Mouse (Mus musculus) forebrain, embryonic 11.5 days (tissue): ENCODE data around the gene Folr1. TPM values are rescaled to one million over a fixed set of nuclear protein-coding genes. Genes with fewer than 3 reads are reported as not detected.

Source experiments
- ATAC-seq: fragments of 200-750 bp; cut with Nextera tagmentation; replicated peaks from 2 replicates; pipeline ENCODE4 v1.8.0; 2017; ENCODE audit warnings: moderate TSS enrichment; ENCODE audit not compliant: low FRiP score
- DNase-seq: peaks from one replicate; pipeline ENCODE4 v3.0.0-alpha.2; 2017; ENCODE audit warnings: low spot score
- H3K27ac ChIP-seq: fragments of 300-500 bp; sonication (generic); 2 replicates; pipeline ENCODE4 v1.5.1; 2014; ENCODE audit warnings: low read depth, low read length
- H3K27me3 ChIP-seq: fragments of 300-500 bp; sonication (generic); 2 replicates; pipeline ENCODE4 v1.6.1; 2014; ENCODE audit warnings: mild to moderate bottlenecking, low read length, mixed read lengths; ENCODE audit not compliant: control insufficient read depth, insufficient read depth
- H3K36me3 ChIP-seq: fragments of 300-500 bp; sonication (generic); 2 replicates; pipeline ENCODE4 v1.6.1; 2014; ENCODE audit warnings: mild to moderate bottlenecking, low read length, moderate library complexity, mixed read lengths; ENCODE audit not compliant: control insufficient read depth, insufficient read depth
- H3K4me1 ChIP-seq: fragments of 300-500 bp; sonication (generic); replicated peaks from 2 replicates; pipeline ENCODE4 v1.6.1; 2014; ENCODE audit warnings: low read length, mixed read lengths; ENCODE audit not compliant: control insufficient read depth, insufficient read depth
- H3K4me2 ChIP-seq: fragments of 300-500 bp; sonication (generic); 2 replicates; pipeline ENCODE4 v1.6.1; 2014; ENCODE audit warnings: low read depth, mild to moderate bottlenecking, low read length, moderate library complexity, mixed read lengths; ENCODE audit not compliant: severe bottlenecking
- H3K4me3 ChIP-seq: fragments of 300-500 bp; sonication (generic); 2 replicates; pipeline ENCODE4 v1.5.1; 2014; ENCODE audit warnings: low read depth, low read length
- H3K9ac ChIP-seq: fragments of 300-500 bp; sonication (generic); 2 replicates; pipeline ENCODE4 v1.6.1; 2014; ENCODE audit warnings: low read length
- H3K9me3 ChIP-seq: fragments of 300-500 bp; sonication (generic); 2 replicates; pipeline ENCODE4 v1.6.1; 2016; ENCODE audit warnings: low read length, mixed read lengths; ENCODE audit not compliant: control insufficient read depth
- WGBS: fragments of 180-500 bp; shearing (Covaris S2); extraction: QIAGEN DNeasy Blood & Tissue Kit; methylation state at CpG from one replicate; pipeline ENCODE4 v1.1.7; 2014; 5-methylcytosine and 5-hydroxymethylcytosine counted together
- polyA plus RNA-seq: library from polyadenylated mRNA; unstranded; fragments of >200 nt; fragmentation: Nextera tagmentation; extraction: Ambion mirVana; gene quantifications from 2 replicates; pipeline ENCODE4 v1.2.1, GENCODE M21; 2014

Gene Folr1
- polyA plus RNA-seq, 1 experiment from 2014 or later = 11.4 TPM

DNA sequence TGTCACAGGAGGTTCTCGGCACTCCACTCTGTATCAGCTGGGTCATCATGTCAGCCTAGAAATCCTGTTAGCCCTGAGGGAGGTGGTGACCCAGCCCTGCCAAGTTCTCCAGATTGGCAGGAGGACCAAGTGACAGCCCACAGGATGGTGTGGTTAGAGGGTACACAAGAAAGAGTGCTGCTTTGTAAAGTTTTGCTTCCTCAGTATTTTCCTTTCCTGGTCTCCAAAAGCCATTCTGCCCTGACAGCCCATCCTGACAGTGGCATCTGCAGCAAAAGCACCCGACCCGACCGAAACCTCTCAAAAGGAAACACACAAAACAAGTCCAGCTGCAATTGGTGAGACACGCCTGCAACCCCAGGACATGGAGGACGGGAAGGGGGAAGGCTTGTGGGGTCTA is 26.4 kb downstream of the Folr1 start:
- 74% methylated on average over 6 of the region's 6 CpGs for WGBS
- ATAC-seq (no peak), DNase-seq (no peak)
- H3K4me3 ChIP-seq = no peak overlapping the region
- H3K4me2 ChIP-seq = no peak overlapping the region
- no peaks in the 10 kb centered on the region for H3K36me3 ChIP-seq
- no peaks in the 10 kb centered on the region for H3K27me3 ChIP-seq
- no peak overlapping the region for H3K27ac ChIP-seq
- no peaks in the 10 kb centered on the region for H3K4me1 ChIP-seq
- no peak overlapping the region for H3K9ac ChIP-seq
- no peaks in the 10 kb centered on the region for H3K9me3 ChIP-seq

DNA sequence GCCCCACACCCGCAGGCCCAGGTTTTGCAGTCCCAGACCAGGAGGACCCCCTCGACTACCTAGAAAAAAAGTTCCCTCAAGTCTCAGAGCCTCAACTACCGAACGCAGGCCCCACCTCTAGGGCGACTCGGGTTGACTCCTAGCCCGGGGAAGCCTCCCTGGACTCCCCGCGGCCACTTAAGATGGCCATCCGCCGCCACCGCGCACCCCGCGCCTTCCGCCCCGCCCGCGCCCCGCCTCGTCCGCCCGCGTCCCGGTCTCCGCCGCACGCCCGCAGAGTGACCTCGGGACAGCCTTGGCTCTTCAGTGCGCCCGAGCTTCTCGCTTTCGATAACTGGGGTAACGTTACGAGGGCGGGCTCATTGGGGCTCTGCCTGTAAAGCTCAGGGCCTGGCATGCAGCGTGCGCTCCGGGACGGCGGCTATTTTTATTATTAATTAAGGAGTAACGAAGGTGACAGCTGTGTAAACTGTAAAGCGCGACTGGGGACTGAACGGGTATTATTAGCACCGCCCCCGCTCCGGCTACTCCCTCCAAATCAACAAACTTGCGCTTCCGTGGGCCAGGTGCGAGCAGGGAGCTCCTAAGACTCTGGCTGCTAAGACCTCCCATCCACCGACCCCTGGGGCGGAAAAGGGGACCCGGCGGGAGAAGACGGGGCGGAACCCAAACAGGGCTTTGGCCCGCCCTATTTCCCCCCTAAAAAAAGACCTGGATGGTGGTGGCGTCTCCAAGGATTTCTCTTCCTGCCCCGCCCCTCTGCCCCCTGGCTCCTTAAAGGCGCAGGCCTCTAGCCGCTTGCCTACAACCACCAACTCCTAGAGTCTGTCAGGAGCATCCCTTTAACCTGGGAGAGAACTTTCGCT is 32.7 kb downstream of the Folr1 start, which contains the start of gene Inppl1:
Inppl1 (minus strand) TSS at position 624 of the 866 bp plus-strand sequence.
- peak within 1 kb of the TSS; percentile 96 for H3K4me2 ChIP-seq
- H3K4me1 ChIP-seq = peaks cover 20% of the 10 kb centered on the region
- H3K27me3 ChIP-seq = no peaks in the 10 kb centered on the region
- H3K9ac ChIP-seq = peak within 1 kb of the TSS; percentile 97
- peak within 1 kb of the TSS; percentile 79 for H3K27ac ChIP-seq
- H3K36me3 ChIP-seq = peaks cover 3% of the 10 kb centered on the region; the same call in 1 of the 2 replicates
- ATAC-seq (peak; percentile 84), DNase-seq (peak; percentile 91)
- peak within 1 kb of the TSS; percentile 87 for H3K4me3 ChIP-seq
- H3K9me3 ChIP-seq = no peaks in the 10 kb centered on the region
- WGBS = under 1% methylated on average over 64 of the region's 64 CpGs

DNA sequence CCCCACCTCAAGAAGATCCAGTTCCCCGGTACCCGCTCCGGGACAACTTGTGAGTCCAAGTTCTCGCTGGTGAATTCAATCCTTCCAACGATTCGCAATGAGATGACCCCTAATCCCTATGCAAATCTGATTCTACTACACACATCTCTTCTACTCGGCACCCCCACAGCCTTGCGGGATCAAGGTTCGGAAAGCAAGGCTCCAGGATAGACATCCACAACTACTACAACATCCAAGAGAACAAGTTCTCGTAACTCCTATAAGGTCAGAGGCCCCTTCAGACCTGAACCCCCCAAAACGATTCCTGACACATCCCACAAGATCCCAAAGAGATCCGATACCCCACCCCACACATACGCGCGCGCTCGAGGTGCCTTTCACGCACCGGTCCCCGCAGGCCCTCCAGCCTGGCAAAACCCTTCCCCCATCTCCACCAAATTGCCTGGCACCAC is 33.4 kb downstream of the Folr1 start:
- DNase-seq = no peak

DNA sequence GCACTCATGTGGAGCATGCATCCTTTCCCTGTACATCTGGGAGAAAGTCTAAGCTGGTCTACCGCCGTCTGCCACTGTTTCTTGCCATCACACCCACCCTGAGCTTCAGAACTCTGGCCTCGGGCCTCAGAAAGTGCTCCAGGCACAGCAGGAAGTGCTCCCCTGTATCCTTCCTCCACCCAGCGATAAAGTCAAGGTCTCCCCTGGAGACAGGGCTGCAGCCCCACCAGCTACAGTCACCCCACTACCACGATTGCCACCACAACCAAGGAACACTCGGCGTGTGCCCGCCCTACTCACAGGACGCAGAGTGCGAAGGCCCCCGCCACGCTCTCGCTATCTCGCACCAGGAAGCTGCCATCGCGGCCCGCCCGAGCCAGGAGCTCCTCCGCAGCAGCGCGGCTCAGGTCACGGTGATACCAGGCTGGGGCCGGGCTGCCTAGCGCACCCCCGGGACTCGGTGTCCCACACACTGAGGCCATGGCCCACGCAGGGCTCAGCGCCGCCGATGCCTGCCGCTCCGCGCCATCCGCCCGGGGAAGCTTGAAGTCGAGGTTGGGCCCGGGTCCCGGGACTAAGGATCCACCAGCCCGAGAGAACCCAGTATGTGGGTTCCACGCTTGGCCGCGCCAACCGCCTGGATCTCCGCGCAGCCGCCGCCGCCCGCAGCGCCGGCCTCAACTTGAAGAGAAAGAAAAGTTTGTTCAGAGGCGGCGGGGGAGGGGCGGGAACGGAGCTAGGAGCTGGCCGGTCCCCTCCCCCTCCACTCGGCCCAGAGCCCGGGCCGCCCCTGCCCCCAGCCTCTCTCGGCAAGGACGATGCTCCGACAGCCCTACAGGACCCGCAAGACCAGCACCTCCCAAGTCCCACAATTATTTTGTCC is 34.1 kb downstream of the Folr1 start:
- Histone ChIP-seq H3K4me3 (peak overlapping the region; percentile 87), H3K9me3 (no peaks in the 10 kb centered on the region), H3K4me1 (peaks cover 20% of the 10 kb centered on the region), H3K27ac (peak overlapping the region; percentile 88), H3K4me2 (peak overlapping the region; percentile 96), H3K36me3 (peaks cover 11% of the 10 kb centered on the region; the same call in 1 of the 2 replicates), H3K9ac (peak overlapping the region; percentile 97), H3K27me3 (no peaks in the 10 kb centered on the region)
- under 1% methylated on average over 57 of the region's 63 CpGs for WGBS
- DNase-seq = peak; percentile 92
- ATAC-seq = peak; percentile 76

More for the DNA sequence above, 33.4 kb downstream of the Folr1 start:
- Histone ChIP-seq H3K9me3 (no peaks in the 10 kb centered on the region), H3K4me3 (peak overlapping the region; percentile 87), H3K4me2 (peak overlapping the region; percentile 96), H3K27me3 (no peaks in the 10 kb centered on the region), H3K36me3 (peaks cover 8% of the 10 kb centered on the region; the same call in 1 of the 2 replicates), H3K27ac (peak overlapping the region; percentile 79), H3K4me1 (peaks cover 20% of the 10 kb centered on the region), H3K9ac (peak overlapping the region; percentile 97)
- ATAC-seq = peak; percentile 21
- WGBS = under 1% methylated on average over 20 of the region's 20 CpGs

DNA sequence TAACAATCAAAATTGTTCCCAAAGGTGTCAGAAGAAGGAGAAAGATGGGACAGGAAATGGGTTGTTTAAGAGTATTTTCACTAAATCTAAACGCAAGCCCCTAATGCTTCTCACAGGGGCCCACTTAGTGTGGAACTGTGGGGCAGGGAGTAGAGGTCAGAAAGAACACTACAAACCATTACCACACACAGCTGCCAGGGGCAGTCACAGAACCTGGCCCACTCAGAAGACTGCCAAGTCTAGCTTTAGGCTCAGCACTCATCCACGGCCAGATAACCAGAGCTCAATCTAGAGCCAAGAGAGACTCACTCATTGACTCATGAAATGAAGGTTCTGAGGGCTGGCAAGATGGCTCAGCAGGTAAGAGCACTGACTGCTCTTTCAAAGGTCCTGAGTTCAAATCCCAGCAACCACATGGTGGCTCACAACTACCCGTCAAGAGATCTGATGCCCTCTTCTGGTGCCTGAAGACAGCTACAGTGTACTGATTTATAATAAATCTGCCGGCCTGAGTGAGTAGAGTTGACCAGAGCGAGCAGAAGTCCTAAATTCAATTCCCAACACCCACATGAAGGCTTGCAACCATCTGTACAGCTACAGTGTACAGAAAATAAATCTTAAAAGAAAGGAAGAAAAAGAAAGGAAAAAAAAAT is 35.0 kb downstream of the Folr1 start:
- peaks cover 15% of the 10 kb centered on the region; the same call in 1 of the 2 replicates for H3K36me3 ChIP-seq
- H3K4me2 ChIP-seq = peak overlapping the region; percentile 96
- WGBS = 45% methylated on average over 5 of the region's 5 CpGs
- peak overlapping the region; percentile 97 for H3K9ac ChIP-seq
- peaks cover 20% of the 10 kb centered on the region for H3K4me1 ChIP-seq
- DNase-seq (no peak), ATAC-seq (no peak)
- no peaks in the 10 kb centered on the region for H3K27me3 ChIP-seq
- no peak overlapping the region; the same call in 1 of the 2 replicates for H3K27ac ChIP-seq
- H3K4me3 ChIP-seq = peak overlapping the region; percentile 87
- no peaks in the 10 kb centered on the region for H3K9me3 ChIP-seq

DNA sequence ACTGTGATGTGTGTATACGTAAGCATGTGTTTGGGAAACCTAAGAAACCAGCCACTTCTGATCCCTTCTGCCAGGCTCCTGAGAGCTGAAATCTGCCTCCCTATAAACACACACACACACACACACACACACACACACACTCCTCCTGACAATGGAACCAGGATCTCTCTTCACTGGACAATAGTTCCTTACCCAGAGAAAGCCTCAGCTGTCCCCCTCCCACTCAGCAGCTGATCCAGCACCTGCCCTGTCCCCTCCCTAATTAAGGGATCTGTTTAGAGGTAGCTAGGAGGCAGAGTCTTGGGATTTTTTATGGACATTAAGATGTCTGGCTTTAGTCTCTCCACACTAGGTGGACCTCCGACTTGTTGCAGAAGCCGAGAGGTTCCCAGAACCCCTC is 35.7 kb downstream of the Folr1 start:
- H3K4me2 ChIP-seq = peak overlapping the region; percentile 96; the same call in 1 of the 2 replicates
- H3K36me3 ChIP-seq = peaks cover 20% of the 10 kb centered on the region; the same call in 1 of the 2 replicates
- H3K27me3 ChIP-seq = no peaks in the 10 kb centered on the region
- H3K9ac ChIP-seq = no peak overlapping the region; the same call in 1 of the 2 replicates
- no peak for ATAC-seq
- no peak for DNase-seq
- peak overlapping the region; percentile 87 for H3K4me3 ChIP-seq
- 74% methylated on average over 3 of the region's 3 CpGs for WGBS
- H3K9me3 ChIP-seq = no peaks in the 10 kb centered on the region
- peaks cover 20% of the 10 kb centered on the region for H3K4me1 ChIP-seq
- H3K27ac ChIP-seq = no peak overlapping the region; the same call in 1 of the 2 replicates

DNA sequence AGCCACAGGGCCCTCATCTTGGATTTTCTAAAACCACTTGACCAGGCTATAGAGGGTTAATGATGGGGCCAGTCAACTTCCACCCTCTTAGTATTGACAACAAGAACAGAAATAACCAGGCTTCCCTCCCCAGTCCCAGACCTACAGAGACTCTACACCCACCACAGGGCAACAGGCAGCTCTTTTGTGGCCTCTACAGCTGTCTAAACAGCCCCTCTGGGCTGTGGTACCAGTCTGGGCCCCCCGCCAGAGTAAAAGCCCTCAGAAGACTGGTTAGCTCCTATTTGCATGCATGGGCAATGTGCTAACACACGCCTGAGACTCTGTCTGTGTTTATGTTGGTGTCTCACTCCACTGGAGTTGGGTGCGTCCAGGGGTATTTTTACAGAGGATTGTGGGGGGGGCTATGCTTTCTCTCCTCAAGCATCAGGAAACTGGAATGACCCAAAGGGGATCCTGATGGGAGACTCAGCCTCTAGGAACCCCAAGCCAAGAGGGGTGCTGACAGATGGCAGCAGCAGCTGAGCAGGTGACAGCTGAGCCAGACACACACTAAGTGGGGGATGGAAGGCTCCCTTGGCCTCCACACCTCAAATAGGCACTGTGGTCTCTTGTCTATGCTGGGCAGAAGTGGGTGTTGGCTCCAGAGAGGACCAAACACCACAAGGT is 36.5 kb downstream of the Folr1 start:
- H3K9ac ChIP-seq = peak overlapping the region; percentile 32

More for the DNA sequence above, 36.5 kb downstream of the Folr1 start:
- WGBS = 74% methylated on average over 3 of the region's 3 CpGs
- ATAC-seq (no peak), DNase-seq (no peak)
- Histone ChIP-seq H3K4me3 (no peak overlapping the region), H3K27ac (0 out of 2 replicates have a peak overlapping the region, but pooled peaks have one; percentile 18), H3K36me3 (peaks cover 22% of the 10 kb centered on the region; the same call in 1 of the 2 replicates), H3K9me3 (no peaks in the 10 kb centered on the region), H3K27me3 (no peaks in the 10 kb centered on the region), H3K4me2 (no peak overlapping the region), H3K4me1 (peaks cover 20% of the 10 kb centered on the region)
